Mouse (Mus musculus) hindbrain, embryonic 14.5 days (tissue): Measurements from ENCODE around the gene Adam33. TPM values are rescaled to one million over a fixed set of nuclear protein-coding genes. Genes with fewer than 3 reads are reported as not detected.

Source experiments
- ATAC-seq: fragments of 200-750 bp; cut with Nextera tagmentation; 2 replicates; pipeline ENCODE4 v1.8.0; 2017; ENCODE audit warnings: moderate number of reproducible peaks, mild to moderate bottlenecking, moderate TSS enrichment, moderate library complexity; ENCODE audit not compliant: low FRiP score
- DNase-seq: peaks from one replicate; pipeline ENCODE4 v3.0.0-alpha.2; 2015; ENCODE audit warnings: low spot score
- H3K27ac ChIP-seq: fragments of 300-500 bp; sonication (generic); 2 replicates; pipeline ENCODE4 v1.5.1; 2014; ENCODE audit warnings: mild to moderate bottlenecking, moderate library complexity
- H3K27me3 ChIP-seq: fragments of 300-500 bp; sonication (generic); 2 replicates; pipeline ENCODE4 v1.6.1; 2014; ENCODE audit warnings: mild to moderate bottlenecking, low read length, mixed read lengths; ENCODE audit not compliant: control insufficient read depth, insufficient read depth
- H3K36me3 ChIP-seq: fragments of 300-500 bp; sonication (generic); replicated peaks from 2 replicates; pipeline ENCODE4 v1.6.1; 2014; ENCODE audit not compliant: control insufficient read depth, insufficient read depth
- H3K4me1 ChIP-seq: fragments of 300-500 bp; sonication (generic); replicated peaks from 2 replicates; pipeline ENCODE4 v1.6.1; 2014; ENCODE audit warnings: antibody characterized with exemption, low read length, mixed read lengths; ENCODE audit not compliant: control insufficient read depth, insufficient read depth
- H3K4me2 ChIP-seq: fragments of 300-500 bp; sonication (generic); replicated peaks from 2 replicates; pipeline ENCODE4 v1.6.1; 2014; ENCODE audit warnings: mild to moderate bottlenecking, moderate library complexity
- H3K4me3 ChIP-seq: fragments of 300-500 bp; sonication (generic); replicated peaks from 2 replicates; pipeline ENCODE4 v1.5.1; 2014; ENCODE audit warnings: mild to moderate bottlenecking, low read length
- H3K9ac ChIP-seq: fragments of 300-500 bp; sonication (generic); 2 replicates; pipeline ENCODE4 v1.6.1; 2014
- H3K9me3 ChIP-seq: fragments of 300-500 bp; sonication (generic); 2 replicates; pipeline ENCODE4 v1.6.1; 2016; ENCODE audit warnings: low read length; ENCODE audit not compliant: control insufficient read depth
- WGBS: fragments of 180-500 bp; shearing (Covaris S2); extraction: QIAGEN DNeasy Blood & Tissue Kit; methylation state at CpG from one replicate; pipeline ENCODE4 v1.1.7; 2014; 5-methylcytosine and 5-hydroxymethylcytosine counted together
- microRNA-seq: library from miRNA; unstranded; fragments of <30 nt; microRNA quantifications from one replicate; pipeline ENCODE4, GENCODE M21; 2016
- polyA plus RNA-seq: library from polyadenylated mRNA; unstranded; fragments of >200 nt; fragmentation: Nextera tagmentation; extraction: Ambion mirVana; gene quantifications from 2 replicates; pipeline ENCODE4 v1.2.1, GENCODE M21; 2014

The Adam33 gene
- polyA plus RNA-seq, 1 experiment from 2014 or later, result 1.4 TPM

GRCm38 (mm10) chr2:131010566-131010965, 53.0 kb downstream of the Adam33 start:
- no peak overlapping the region for H3K9ac ChIP-seq
- no peaks in the 10 kb centered on the region for H3K9me3 ChIP-seq
- H3K4me3 ChIP-seq, result no peak overlapping the region
- no peak overlapping the region for H3K27ac ChIP-seq
- WGBS, result 93% methylated on average over 1 of the region's 1 CpGs
- H3K4me2 ChIP-seq, result no peak overlapping the region
- ATAC-seq (no peak), DNase-seq (no peak)
- H3K27me3 ChIP-seq, result no peaks in the 10 kb centered on the region
- peaks cover 74% of the 10 kb centered on the region for H3K36me3 ChIP-seq
- no peaks in the 10 kb centered on the region for H3K4me1 ChIP-seq

GRCm38 (mm10) chr2:131009123-131009522, 54.5 kb downstream of the Adam33 start:
- no peak overlapping the region for H3K4me2 ChIP-seq
- H3K4me3 ChIP-seq, result no peak overlapping the region
- H3K27me3 ChIP-seq, result no peaks in the 10 kb centered on the region
- DNase-seq (no peak), ATAC-seq (no peak)
- H3K9me3 ChIP-seq, result no peaks in the 10 kb centered on the region
- H3K27ac ChIP-seq, result no peak overlapping the region
- H3K9ac ChIP-seq, result no peak overlapping the region
- WGBS, result 84% methylated on average over 2 of the region's 2 CpGs
- H3K36me3 ChIP-seq, result peaks cover 73% of the 10 kb centered on the region
- no peaks in the 10 kb centered on the region for H3K4me1 ChIP-seq

Small RNA genes within 50 kb of the gene (microRNA-seq; reads per million reads assigned to microRNA genes)
- gene Mir6973b, result not detected

Other genes starting within 250 kb of the Adam33 start
- 92.5 and 99.6 TPM in 2 replicates for gene 4930402H24Rik, start 157.4 kb downstream of the Adam33 start, polyA plus RNA-seq
- gene Atrn, start 157.3 kb downstream of the Adam33 start, polyA plus RNA-seq, result 22.7 and 22.9 TPM in 2 replicates
- gene Gfra4, start 20.7 kb downstream of the Adam33 start, polyA plus RNA-seq, result 49.2 and 50.8 TPM in 2 replicates
- 0.27 and 0.39 TPM in 2 replicates for gene Siglec1, start 23.0 kb upstream of the Adam33 start, polyA plus RNA-seq
- gene Hspa12b, start 63.5 kb upstream of the Adam33 start, polyA plus RNA-seq, result 2.2 and 3.3 TPM in 2 replicates
- gene Gm11037, start 69.7 kb upstream of the Adam33 start, polyA plus RNA-seq, result not detected in 2 replicates
- 87.3 and 88.5 TPM in 2 replicates for gene 1700037H04Rik, start 96.3 kb upstream of the Adam33 start, polyA plus RNA-seq
- 9.3 and 10.3 TPM in 2 replicates for gene Cenpb, start 116.3 kb upstream of the Adam33 start, polyA plus RNA-seq
- gene Cdc25b, start 123.1 kb upstream of the Adam33 start, polyA plus RNA-seq, result 26.9 and 27.6 TPM in 2 replicates
- gene Spef1, start 123.5 kb upstream of the Adam33 start, polyA plus RNA-seq, result 11.5 and 11.8 TPM in 2 replicates
- 32.1 and 39.7 TPM in 2 replicates for gene Ap5s1, start 143.3 kb upstream of the Adam33 start, polyA plus RNA-seq
- gene Mavs, start 170.2 kb upstream of the Adam33 start, polyA plus RNA-seq, result 5.8 and 7.7 TPM in 2 replicates
- 31.5 and 35.1 TPM in 2 replicates for gene Pank2, start 198.7 kb upstream of the Adam33 start, polyA plus RNA-seq